Comparison of ENCODE assay signal across 8 mouse cellular contexts in the genomic region with DNA sequence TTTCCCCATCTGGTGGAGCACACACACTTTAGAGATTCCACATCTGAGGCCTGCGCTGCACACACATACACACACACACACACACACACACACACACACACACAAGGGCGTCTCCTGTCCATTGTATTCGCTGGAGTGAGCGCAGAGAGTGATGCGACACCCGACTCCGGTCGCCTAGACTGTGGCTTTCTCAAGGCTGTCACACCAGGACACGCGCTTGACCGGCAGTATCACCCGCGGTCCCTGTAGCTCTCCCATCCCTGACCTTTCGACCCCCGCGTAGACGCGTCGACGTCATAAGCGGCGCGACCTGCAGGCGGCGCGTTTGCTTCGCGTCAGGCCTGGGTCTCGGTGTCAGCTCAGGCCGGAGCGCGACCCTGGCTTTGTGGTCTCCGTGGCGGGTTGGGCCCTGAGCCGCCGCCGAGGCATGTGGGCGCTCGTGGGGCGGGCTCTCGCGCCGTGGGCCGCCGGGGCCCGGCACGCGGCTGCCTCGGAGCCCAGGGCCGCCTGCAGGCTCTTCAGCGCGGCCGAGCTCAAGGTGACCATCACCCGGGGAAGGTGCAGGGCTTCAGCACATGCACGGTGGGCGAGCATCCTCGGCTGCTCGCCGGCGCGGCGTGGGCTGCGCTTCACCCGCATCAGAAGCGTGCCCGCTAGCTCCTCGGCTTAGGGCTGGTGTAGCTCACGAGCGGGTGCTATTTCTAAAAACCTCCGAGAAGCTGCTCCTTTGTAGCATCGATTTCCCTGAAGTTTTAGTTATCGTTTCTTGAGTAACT. TPM values are rescaled to one million over a fixed set of nuclear protein-coding genes. Genes with fewer than 3 reads are reported as not detected.
DNase-seq lines count a peak whose midpoint lies in the region; ATAC-seq lines count a peak whose summit lies in the region.

Guf1 (plus strand) TSS at position 296 of the 776 bp plus-strand sequence.

- peaks cover 25% of the 10 kb centered on the region for H3K36me3 ChIP-seq in heart, embryonic 13.5 days
- H3K36me3 ChIP-seq in liver, embryonic 12.5 days: peaks cover 20% of the 10 kb centered on the region
- H3K36me3 ChIP-seq in stomach, embryonic 15.5 days: 0 out of 2 replicates have a peak, but pooled peaks cover 7% of the 10 kb centered on the region

- DNase-seq in CD4-positive helper T cell, adult 2 months (ENCODE audit: low read depth, low spot score): peak; percentile 92
- peak; percentile 72 for DNase-seq in brain, embryonic 18.5 days (ENCODE audit: low read depth, low spot score)
- peak; percentile 96 for DNase-seq in kidney, postnatal 10 days
- peak; percentile 93 to 94 for DNase-seq in natural killer cell, adult 2 months (ENCODE audit: low spot score in 2 of 2)

- peak within 1 kb of the TSS; percentile 80 for H3K4me3 ChIP-seq in heart, embryonic 13.5 days
- H3K4me3 ChIP-seq in liver, embryonic 12.5 days: peak within 1 kb of the TSS; percentile 90
- peak within 1 kb of the TSS; percentile 98 for H3K4me3 ChIP-seq in stomach, embryonic 15.5 days (replicated peaks)

- peak; percentile 88 for ATAC-seq in erythroid progenitor cell, adult 5-6 weeks (replicated peaks; ENCODE audit: low FRiP score, poor library complexity, severe bottlenecking)
- peak; percentile 85 for ATAC-seq in heart, embryonic 13.5 days (ENCODE audit: extremely low read depth, insufficient number of reproducible peaks, low FRiP score, low TSS enrichment)
- peak; percentile 96 for ATAC-seq in liver, embryonic 12.5 days
- ATAC-seq in stomach, embryonic 15.5 days (ENCODE audit: insufficient read depth, low FRiP score, low read depth): peak; percentile 95

- H3K9ac ChIP-seq in heart, embryonic 13.5 days: peak within 1 kb of the TSS; percentile 97
- H3K9ac ChIP-seq in liver, embryonic 12.5 days: peak within 1 kb of the TSS; percentile 88
- peak within 1 kb of the TSS; percentile 89 for H3K9ac ChIP-seq in stomach, embryonic 15.5 days

- peak within 1 kb of the TSS; percentile 80 for H3K4me2 ChIP-seq in heart, embryonic 13.5 days
- peak within 1 kb of the TSS; percentile 76 for H3K4me2 ChIP-seq in liver, embryonic 12.5 days
- H3K4me2 ChIP-seq in stomach, embryonic 15.5 days: peak within 1 kb of the TSS; percentile 60

- 2% methylated on average over 72 of the region's 72 CpGs for WGBS in heart, embryonic 13.5 days
- WGBS in liver, embryonic 12.5 days (ENCODE audit: insufficient replicate concordance): under 1% methylated on average over 68 of the region's 72 CpGs
- under 1% methylated on average over 72 of the region's 72 CpGs for WGBS in stomach, embryonic 15.5 days

- no peaks in the 10 kb centered on the region for H3K27me3 ChIP-seq in heart, embryonic 13.5 days (replicated peaks)
- no peaks in the 10 kb centered on the region for H3K27me3 ChIP-seq in liver, embryonic 12.5 days (replicated peaks)
- H3K27me3 ChIP-seq in stomach, embryonic 15.5 days (replicated peaks): no peaks in the 10 kb centered on the region

- H3K27ac ChIP-seq in heart, embryonic 13.5 days (replicated peaks): peak within 1 kb of the TSS; percentile 85
- peak within 1 kb of the TSS; percentile 78 for H3K27ac ChIP-seq in liver, embryonic 12.5 days
- peak within 1 kb of the TSS; percentile 82 for H3K27ac ChIP-seq in stomach, embryonic 15.5 days

- H3K9me3 ChIP-seq in heart, embryonic 13.5 days: no peaks in the 10 kb centered on the region
- no peaks in the 10 kb centered on the region for H3K9me3 ChIP-seq in liver, embryonic 12.5 days (replicated peaks)
- H3K9me3 ChIP-seq in stomach, embryonic 15.5 days: no peaks in the 10 kb centered on the region

- peaks cover 9% of the 10 kb centered on the region for H3K4me1 ChIP-seq in heart, embryonic 13.5 days
- peaks cover 6% of the 10 kb centered on the region for H3K4me1 ChIP-seq in liver, embryonic 12.5 days
- no peaks in the 10 kb centered on the region for H3K4me1 ChIP-seq in stomach, embryonic 15.5 days

RNA-seq across cellular contexts. Expression of gene Guf1, which starts in this region (rescaled TPM):
- total RNA-seq in erythroid progenitor cell, adult 5-6 weeks (2015; ENCODE audit: low replicate concordance): 2.9 and 4.3 TPM in 2 replicates
- total RNA-seq in erythroid progenitor cell, adult 5-6 weeks (2017; ENCODE audit: low replicate concordance): 5.1 and 11.7 TPM in 2 replicates
- 28.7 and 31.5 TPM in 2 replicates for polyA plus RNA-seq in heart, embryonic 13.5 days (2015; fragmentation: Nextera tagmentation; extraction: Ambion mirVana)
- 24.4 and 24.8 TPM in 2 replicates for polyA plus RNA-seq in liver, embryonic 12.5 days (2016; fragmentation: Nextera tagmentation; extraction: Ambion mirVana)
- 50.8 and 54.6 TPM in 2 replicates for polyA plus RNA-seq in stomach, embryonic 15.5 days (2015; fragmentation: Nextera tagmentation; extraction: Ambion mirVana)

Comparison
In these comparisons a context has a peak if more than half of its experiments do, and no peak if none do; other contexts are left out.
1. Peak in every context shown above with its lines: DNase-seq, ATAC-seq, H3K4me3 ChIP-seq and H3K27ac ChIP-seq.